Mouse (Mus musculus): ENCODE data around the gene Rspry1. TPM values are rescaled to one million over a fixed set of nuclear protein-coding genes. Genes with fewer than 3 reads are reported as not detected.
A peak's percentile ranks its signal among the peaks of the same experiment; 100 is the strongest.

Gene Rspry1
- total RNA-seq, 2 experiments from 2014 or later: 16.7 to 17.1 TPM

DNA sequence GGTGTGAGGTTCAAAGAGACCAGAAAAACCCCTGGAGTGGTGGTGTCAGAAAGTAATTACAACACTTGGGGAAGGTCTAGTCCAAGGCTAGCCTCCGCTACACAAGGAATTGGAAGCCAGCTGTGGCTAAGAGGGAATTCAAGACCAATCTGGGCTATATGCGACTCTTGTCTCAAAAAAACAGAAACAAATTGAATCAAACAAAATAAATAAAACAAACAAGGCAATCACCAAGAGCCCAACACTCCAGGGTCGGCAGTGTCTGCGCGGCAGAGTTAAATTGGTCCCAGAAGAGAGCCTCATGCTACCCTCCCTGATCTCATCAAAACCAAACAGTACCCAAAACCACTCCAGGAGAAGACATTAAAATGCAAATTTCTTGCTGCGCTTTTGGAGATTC is 93.0 kb downstream of the Rspry1 start:
- no peak for DNase-seq

DNA sequence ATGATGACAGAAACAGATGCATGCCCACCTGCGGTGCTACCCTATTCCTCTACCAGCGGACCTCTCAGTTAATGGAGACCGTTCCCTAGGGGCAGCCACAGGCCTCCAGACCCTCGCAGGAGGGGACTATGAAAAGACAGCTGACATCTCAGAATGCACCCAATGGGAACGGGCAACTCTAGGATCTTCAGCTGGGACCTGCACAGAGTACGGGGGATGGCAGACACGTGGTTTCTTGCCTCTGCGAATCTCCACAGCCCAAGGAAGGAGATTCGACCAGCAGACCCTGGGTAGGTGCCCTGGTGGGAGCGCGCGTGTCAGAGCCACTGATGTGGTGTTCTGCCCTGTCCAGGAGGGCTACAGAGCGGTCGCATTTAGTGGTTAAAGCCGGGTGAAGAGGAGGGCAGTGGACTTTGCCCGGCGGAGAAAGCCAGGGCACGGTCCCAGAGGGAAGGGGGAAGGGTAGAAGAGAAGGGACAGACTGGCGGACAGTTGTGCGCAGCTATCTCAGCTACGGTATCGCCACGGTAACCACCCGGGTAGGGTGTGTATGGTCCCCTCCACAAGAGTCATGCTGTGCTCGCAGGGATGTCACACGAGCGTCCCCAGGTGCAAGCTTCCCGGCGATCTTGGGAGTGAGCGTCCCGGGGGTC is 93.7 kb downstream of the Rspry1 start:
- no peak for DNase-seq

DNA sequence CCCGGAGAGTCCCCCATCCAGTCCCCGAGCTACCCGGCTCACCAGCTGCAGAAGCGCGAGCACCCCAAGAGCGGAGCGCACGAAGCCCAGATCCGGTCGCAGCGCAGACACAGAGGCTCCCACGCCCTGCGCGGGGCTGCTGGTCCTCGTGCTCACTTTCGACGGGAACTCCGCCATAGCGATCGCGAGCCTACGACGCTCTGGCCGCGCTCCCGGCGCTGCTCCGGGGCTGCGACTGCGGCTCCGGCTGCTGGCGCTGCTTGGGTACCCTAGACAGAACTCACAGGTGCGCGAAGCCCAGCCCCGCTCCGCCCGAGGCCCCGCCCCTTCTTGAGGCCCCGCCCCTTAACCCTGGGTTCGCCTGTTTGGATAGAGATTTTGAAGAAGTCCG is 94.3 kb downstream of the Rspry1 start, which contains the start of gene Pllp:
TSS of gene Pllp (minus strand) at position 285 of the 391 bp plus-strand sequence.
- no peak for DNase-seq

DNA sequence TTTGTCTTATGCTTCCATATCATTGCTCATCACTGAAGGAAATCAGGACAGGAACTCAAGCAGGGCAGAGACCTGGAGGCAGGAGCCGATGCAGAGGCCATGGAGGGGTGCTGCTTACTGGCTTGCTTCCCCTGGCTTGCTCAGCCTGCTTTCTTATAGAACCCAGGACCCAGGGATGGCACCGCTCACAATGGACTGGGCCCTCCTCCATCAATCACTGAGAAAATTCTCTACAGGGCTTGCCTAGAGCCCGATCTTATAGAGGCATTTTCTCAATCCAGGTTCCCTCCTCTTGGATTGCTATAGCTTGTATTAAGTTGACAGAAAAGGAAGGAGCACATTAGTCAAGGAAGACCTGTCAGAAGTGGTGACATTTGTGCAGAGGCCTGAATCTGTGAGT is 94.8 kb downstream of the Rspry1 start:
- no peak for DNase-seq

DNA sequence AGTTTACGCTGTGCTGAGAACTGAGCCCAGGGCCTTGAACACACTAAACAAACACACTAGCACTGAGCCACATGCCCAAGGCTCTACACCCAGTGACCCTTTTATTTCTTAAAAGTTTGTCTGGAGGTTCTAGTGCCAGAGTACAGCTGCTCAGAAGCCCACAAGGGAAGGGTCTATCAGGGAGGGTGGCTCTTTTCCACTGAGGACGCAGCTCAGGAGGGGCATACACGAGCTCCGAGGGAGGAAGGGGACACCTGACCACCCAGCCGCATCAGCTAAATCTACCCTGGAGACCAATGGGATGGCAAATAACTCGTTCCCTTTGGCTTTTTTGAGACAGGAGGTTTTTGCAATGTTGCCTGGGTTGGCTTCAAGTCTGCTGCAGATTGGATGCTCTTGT is 96.2 kb downstream of the Rspry1 start:
- DNase-seq: no peak

DNA sequence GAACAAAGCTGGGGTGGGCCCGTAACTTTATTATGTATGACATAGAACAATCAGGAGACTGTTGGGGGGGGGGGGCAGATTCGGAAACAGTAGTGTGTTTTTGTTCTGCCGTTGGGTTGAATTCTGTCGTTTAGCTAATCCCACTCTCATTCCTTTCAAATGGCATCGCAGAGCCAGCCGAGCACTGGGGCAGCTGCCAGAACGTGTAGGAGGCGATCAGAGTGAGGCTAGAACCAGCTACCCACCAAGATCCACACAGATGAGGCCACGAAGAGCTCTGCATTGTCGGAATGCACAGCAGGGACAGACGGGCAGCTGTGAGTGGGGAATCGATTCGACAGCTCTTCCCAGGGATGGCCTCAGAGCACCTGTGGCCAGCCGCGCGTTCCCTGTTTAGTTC is 97.6 kb downstream of the Rspry1 start:
- no peak for DNase-seq

DNA sequence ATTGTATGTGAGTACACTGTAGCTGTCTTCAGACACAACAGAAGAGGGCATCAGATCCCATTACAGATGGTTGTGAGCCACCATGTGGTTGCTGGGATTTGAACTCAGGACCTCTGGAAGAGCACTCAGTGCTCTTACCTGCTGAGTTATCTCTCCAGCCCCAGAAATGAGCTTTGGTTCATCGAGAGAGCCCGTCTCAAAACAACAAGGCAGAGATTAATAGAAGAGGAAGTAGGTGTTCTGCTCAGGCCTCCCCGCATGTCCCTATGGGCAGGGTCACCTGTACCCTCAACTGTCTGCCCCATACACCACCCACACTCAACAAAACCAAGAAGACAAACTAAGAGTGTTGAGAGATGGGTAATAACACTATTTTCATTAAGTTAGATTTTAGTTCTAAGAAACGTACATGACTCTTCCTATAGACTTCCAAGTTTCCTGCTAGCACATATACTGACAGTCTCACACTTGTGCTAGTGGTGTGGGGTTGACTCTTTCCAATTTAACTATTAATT is 98.7 kb downstream of the Rspry1 start:
- DNase-seq: no peak

DNA sequence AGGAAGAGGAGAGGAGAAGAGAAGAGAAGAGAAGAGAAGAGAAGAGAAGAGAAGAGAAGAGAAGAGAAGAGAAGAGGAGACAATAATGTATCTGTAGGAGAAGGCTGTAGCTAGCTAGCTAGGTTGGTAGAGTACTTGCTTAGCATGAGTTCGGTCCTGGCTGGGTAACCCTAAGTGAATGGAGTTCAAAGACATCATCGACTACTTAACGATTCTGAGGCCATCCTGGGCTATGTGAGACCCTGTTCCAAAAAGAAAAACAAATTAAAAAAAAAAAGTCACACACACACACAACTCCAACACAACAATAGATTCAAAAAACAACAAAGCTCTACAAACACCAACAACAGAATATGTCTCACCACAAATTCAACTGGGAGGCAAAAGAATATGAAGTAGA is 100.4 kb downstream of the Rspry1 start:
- DNase-seq: no peak

DNA sequence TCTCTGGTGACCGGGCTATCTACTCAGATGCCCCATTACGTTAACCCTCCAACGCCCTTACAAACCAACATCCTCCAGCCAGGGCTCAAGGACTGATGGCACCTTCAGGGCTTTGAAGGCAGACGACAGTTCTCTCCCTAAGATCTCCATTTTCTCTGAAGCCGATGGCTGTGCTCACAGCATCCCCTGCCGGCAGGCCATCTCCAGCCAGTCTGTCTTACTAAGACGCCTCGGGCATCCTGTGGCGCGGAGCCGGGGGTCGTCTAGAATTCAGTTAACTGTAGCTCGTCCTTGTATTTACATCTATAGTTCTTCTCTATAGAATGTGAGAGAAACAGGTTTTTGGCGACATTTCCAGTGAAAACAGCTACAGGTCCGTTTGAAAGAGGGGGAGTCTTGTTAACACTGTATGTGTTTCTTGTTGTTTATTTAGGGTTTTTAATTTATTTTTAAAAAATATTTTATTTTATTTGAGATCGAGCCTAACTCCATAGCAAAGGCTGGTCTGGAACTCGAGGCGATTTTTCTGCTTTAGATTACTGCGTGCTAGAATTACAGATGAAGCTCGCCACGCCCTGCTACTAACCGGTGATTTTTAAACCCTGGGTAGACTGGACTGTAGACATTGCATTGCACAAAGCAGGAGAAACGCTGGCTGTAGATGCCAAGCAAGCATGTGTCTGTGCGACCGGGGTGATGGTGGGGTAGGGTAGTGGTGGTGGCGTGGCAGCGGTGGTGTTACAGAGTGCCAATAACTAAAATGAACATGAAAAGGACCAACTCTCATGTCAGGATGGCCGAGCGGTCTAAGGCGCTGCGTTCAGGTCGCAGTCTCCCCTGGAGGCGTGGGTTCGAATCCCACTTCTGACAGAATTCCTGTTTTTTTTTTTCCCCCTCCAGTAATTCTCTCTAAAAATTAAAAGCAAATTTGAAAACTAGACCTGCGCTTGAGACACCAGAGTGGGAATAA is 101.4 kb downstream of the Rspry1 start:
- peak; percentile 79 for DNase-seq

DNA sequence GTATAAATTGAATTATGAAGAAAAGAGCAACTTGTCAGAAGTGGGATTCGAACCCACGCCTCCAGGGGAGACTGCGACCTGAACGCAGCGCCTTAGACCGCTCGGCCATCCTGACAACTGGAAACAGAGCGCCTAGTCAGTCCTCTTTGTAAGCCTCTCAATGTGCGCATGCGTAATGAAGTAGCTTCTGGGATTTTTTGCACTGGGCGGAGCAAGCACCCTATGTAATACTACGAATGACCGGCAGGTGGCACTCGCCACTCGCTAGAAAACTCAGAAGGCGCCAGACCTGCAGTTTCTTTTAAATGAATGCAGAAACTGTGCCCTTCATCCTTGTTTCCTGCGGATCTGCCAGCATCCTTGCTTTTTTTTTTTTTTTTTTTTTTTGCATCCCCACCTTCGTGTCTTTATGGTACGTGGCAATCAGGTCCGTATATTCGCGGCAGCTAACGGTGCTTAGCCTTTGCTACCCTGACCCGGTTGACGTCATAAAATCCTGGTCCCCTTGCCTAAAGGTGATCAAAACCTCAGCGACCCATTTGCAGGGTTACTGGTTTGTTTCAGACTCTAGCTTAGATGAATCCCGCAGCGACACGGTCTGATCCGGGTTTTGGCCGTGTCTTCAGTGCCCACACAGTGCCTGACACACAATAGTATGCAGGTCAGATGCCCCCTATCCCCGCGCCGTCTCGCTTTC is 102.4 kb downstream of the Rspry1 start:
- peak; percentile 99 for DNase-seq

DNA sequence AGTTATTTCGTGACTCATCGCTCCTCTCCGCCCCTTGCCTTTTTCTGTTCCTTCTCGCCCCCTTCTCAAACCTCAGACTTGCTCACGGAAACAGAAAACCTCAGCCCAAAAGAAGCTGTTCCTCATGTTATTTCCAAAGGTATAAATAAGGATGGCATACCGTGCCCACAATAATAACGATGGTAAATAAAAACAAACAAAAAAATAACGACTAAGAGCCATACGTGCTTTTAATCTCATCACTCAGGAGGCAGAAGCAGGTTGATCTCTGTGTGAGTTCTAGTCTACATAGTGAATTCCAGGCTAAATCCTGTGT is 102.9 kb downstream of the Rspry1 start:
- no peak for DNase-seq

DNA sequence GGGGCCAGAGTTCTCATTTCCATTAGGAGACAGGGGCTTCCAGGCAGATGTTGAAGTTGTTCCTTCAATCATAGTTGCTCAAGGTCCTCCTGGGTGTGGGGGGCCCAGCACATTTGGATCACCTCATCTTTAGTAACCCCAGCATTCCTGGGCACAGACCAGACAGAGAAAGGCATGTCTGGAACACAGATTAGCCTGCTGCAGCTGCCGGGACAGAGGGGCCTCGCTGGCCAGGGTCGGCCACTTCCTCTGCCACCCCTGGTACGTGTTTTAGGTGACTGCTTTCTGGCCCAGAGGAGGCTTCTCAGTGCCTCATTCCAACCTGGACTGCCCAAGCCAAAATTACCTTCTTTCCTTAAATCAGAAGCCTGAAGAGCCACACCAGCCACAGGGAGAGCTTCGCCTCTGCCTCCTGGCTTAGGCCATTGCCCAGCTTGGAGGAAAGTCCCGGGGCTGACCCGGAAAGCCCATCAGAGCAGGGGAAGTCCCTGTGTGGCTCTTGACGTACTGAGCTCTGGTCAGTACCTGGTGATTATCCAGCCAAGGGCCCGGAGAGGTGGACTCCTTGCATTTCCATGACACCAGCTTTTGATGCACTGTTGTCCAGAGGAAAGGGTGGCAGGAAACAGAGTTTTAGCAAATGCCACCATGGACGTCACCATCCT is 104.0 kb downstream of the Rspry1 start:
- DNase-seq: no peak

DNA sequence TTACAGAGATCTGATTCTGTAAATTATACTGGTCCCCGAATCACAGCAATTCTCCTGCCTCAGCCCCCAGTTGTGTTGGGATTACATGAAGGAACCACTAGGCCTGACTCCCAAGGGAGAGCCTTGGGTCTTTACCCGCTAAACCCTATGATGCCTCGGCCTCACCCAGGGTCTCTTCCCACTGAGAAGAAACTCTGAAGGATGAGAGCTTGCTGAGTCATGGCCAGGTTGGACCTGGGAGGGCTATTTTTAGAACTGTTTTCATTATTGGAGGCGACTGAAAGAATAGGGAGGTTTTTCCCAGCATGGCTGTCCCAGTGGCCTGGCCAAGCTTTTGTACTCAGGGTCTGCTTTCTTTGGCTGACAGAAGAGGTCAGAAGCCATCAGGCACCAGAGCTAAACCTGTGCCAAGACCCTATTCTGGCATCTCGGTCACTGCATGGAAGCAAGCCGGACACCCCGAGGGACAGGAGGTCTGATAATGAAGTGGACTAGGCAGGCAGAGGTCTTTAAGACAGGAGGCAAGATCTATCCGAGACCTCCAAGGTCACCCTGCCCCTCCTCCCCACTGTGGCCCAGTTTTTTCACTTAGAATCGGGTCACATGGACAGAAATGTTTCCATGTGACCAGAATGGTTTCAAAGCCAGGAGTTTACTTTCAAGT is 105.1 kb downstream of the Rspry1 start:
- DNase-seq: no peak

Other genes with a start within 250 kb of the Rspry1 start
- 10 to 100 TPM; 56.6 to 66.4 TPM for gene Herpud1, start 215.5 kb upstream of the Rspry1 start, total RNA-seq (2021)
- under 1 TPM; 0.72 to 0.76 TPM for gene Nlrc5, start 167.6 kb upstream of the Rspry1 start, total RNA-seq (2021)
- 1 to 10 TPM; 7.0 to 9.6 TPM for gene Cpne2, start 68.9 kb upstream of the Rspry1 start, total RNA-seq (2021)
- gene Fam192a, start 60 bp downstream of the Rspry1 start, total RNA-seq (2021): 10 to 100 TPM; 21.3 to 24.4 TPM
- 100 to 1,000 TPM; 122 to 127 TPM for gene Arl2bp, start 64.7 kb downstream of the Rspry1 start, total RNA-seq (2021)
- under 1 TPM; 0.29 to 0.56 TPM for gene Pllp, start 94.3 kb downstream of the Rspry1 start, total RNA-seq (2021)
- not detected for gene Ccl22, start 143.7 kb downstream of the Rspry1 start, total RNA-seq (2021)
- gene Cx3cl1, start 170.1 kb downstream of the Rspry1 start, total RNA-seq (2021): 1 to 10 TPM; 4.1 to 4.5 TPM
- gene Ccl17, start 208.5 kb downstream of the Rspry1 start, total RNA-seq (2021): under 1 TPM in 1 of 2 experiments, not detected in 1; 0.60 TPM
- gene Coq9, start 236.4 kb downstream of the Rspry1 start, total RNA-seq (2021): 100 to 1,000 TPM; 237 to 239 TPM
- 10 to 100 TPM; 84.5 to 91.1 TPM for gene Ciapin1, start 236.4 kb downstream of the Rspry1 start, total RNA-seq (2021)

All from heart, postnatal 4 days (tissue).